Mouse (Mus musculus) liver, adult (tissue): ENCODE measurements around the gene Stpg4.

Source experiments
- GATA4 ChIP-seq: IDR thresholded peaks from 2 replicates; pipeline ENCODE4 v1.6.1; 2014; ENCODE audit warnings: mild to moderate bottlenecking, low read length; ENCODE audit not compliant: insufficient replicate concordance

Gene Stpg4

DNA sequence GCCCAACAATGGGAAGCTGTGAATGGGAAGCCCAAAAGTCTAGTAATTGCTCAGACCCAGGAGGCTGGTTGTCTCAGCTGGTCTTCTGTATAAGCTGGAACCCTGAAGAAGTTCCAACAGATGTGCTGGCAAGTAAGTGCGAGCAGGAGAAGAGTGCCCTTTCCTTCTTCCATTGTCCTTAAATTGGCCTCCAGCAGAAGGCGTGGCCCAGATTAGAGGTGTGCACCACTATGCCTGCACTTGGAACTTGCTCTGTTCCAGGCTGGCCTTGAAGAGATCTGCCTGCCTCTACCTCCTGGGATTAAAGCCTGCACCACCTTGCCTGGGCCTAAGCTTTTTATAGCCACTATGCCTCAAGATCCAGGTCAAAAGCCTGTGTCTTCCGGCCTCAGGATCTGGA is 26.6 kb upstream of the Stpg4 start:
- no peak for TF ChIP-seq GATA4

- TF ChIP-seq GATA4 = no peak
These were observed 25.8 kb upstream of the Stpg4 start for GRCm38 (mm10) chr17:87453336-87453735.

DNA sequence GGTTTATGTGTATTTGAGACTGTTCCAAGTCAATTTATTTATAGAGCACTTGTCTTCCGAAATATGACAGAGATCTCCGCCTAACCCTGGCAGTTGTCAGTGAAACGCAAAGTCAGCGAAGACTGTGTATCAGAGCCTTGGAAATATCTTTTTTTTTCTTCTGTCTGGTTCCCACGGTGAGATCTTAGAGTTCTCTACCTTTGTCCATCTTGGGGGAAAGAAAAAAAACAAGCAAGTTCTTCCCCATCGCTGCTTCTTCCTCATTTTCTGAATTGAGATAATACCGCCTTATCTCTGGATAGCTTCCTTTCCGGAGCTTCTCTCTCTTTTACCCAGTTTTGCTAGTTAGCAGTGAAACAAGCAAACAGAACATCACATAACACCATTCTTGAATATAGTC is 21.3 kb upstream of the Stpg4 start:
- peak; percentile 72 for TF ChIP-seq GATA4

DNA sequence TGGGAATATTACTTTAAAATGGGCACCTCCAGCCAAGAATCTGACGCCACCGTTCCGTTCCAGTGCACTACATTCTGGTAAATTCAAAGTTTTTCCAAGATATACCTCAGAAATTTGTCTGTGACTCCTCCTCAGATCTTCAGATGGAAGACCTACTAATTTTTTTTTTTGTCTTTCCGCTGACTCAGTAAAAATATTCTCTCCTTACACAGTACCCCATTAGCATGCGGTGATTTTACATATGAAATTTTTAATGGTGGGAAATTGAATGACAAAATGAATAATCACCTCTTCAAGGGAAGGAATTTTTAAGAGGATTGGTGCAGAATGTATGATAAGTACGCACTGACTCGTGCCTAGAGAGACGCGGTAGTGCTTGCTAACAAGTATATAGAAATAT is 20.8 kb upstream of the Stpg4 start:
- no peak for TF ChIP-seq GATA4

DNA sequence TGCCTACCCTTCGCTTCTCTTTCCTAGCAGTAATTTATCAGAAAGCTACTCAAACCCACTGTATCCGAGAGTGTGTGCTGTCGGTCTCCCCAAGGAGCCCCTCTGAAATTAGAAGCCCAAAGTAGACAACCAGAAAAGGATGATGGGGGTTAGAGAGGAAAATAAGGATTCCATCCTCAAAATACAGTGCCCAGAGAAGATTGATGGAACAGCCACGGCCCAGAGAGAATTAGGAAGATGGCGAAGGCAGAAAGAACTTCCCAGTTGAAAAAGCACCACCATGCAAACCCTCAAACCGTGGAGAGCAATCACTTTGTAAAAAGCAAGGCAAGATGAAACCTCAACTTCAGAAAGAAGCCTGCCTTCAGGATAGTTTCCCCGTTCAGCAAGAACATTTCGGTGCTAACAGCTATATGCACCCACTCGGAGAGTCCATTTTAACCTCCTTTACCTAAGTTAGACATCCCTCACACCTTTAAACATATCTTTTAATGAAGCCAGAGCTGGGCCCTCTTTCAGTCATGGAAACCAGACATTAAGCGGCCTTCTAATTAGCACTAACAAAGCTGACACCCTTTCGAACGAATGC is 20.2 kb upstream of the Stpg4 start:
- TF ChIP-seq GATA4 = no peak

DNA sequence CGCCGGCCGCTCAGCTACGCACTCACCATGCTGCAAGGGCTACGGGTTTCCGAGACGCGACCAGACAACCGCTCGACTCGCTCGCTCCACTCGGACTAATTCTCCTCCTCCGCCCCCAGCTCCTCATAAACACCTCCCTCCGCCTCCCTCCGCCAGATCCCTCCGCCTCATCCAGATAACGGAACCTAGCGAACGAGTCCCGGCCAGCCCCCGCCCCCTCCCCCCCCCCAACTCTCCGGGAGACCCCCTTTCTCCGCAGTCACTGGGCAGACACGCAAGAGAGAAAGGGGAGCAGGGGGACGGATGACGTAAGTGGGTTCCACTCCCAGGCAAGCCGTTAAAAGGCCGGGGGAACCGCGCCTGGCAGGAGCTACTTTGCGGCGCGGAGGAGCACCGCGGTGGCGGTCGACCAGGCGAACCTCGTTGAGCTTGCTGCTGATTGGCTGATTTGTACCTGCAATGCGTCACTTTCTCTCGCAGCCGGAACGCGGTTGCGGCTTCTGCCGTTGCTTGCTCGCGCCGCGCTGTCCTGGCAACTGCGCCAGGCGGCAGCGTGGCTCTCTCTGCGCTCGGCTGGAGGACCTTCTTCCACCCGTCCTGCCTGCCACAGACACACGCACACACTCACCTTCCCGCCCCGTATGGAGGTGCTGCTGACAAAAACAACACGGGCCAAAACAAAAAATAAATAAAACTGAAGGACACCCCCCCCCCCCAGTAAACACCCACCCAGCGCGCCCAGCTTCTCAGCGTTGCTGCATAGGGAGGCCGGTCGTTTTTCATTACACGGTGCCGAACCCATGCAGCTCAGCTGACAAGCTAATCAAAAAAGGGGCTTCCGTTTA is 19.4 kb upstream of the Stpg4 start, which contains the start of gene Calm2:
Gene Calm2, minus strand, starts transcription at position 169 of the 845 bp plus-strand sequence.
- peak; percentile 87; the same call in 1 of the 2 replicates for TF ChIP-seq GATA4

- TF ChIP-seq GATA4 = no peak
These were observed 18.6 kb upstream of the Stpg4 start for GRCm38 (mm10) chr17:87445917-87446766.

- TF ChIP-seq GATA4 = no peak
These were observed 17.9 kb upstream of the Stpg4 start for GRCm38 (mm10) chr17:87445337-87445916.

GRCm38 (mm10) chr17:87444763-87445162 is 17.2 kb upstream of the Stpg4 start:
- TF ChIP-seq GATA4 = no peak

GRCm38 (mm10) chr17:87441537-87441936 is 14.0 kb upstream of the Stpg4 start:
- no peak for TF ChIP-seq GATA4

DNA sequence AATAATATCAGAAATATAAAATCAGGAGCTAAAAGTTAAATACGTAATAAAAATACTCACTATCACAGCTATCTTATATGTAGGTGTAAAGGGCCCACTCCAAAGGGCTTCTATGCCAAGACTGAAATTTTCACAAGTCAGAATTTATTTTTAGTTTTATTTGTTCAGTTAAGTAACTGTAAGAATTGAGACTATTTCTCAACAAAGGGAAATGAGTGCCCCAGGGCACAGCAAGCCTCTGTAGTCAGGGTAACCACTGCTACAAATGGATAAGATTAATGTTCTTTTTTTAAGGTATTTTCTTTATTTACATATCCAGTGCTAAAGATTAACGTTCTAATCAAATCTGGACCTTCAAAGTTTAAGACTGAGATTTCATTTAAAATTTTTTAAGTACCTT is 11.9 kb upstream of the Stpg4 start:
- TF ChIP-seq GATA4 = no peak

DNA sequence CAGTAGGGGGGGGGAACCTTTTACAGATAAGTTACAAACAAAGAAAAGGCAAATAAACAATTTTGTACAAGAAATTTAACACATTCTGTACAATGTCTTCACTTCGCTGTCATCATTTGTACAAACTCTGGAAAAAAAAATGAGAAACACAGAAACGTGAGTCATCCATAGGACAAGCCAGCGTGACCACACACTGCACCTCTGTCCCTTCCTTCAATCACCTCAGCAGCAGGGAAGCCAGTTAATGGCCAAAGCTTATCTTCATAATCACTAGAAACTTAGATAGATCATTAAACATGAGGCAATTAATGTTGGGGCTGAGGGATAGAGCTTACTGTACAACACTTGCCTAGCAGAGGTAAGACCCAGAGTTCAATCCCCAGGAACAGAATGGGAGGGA is 6.4 kb upstream of the Stpg4 start:
- TF ChIP-seq GATA4 = no peak

GRCm38 (mm10) chr17:87432743-87433142 is 5.2 kb upstream of the Stpg4 start:
- TF ChIP-seq GATA4 = no peak

DNA sequence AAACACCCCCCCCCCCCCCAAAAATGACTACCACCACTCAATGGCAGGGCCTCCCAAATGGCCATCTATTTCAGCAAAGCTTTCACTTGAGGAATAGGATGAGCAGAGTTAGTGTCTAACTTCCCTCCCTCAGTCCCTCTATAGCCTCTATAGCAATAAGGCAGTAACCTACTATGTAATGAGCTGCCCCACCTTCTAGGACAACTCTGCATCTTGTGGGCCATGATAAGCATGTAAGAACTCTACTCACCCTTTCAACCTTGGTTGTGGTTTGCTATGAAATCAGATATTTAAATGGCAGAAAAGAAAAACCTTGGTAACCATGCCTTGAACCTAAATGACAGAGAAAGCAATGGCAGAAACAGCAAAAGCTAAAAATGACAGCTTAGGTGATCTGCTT is 4.8 kb upstream of the Stpg4 start:
- no peak for TF ChIP-seq GATA4

- no peak for TF ChIP-seq GATA4
These were observed 1.9 kb upstream of the Stpg4 start for GRCm38 (mm10) chr17:87429431-87429830.

DNA sequence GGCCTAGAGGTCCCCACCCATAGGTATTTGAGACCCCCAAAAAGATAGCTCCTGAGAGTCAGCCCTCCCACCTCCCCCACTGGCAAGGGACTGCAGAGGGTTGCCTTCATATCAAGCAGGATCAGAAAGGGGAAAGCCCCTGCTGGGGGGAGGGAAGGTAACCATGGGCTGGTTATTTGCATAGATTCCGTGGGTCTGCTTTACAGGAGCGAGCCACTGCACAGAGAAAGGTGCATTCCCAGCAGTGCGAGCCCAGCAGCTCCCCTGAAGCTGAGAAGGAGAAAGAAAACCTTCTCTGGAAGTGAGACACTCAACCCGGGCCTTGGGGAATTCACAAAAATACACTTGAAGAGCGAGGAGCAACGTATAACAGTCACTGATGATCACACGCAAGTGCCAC is 9.5 kb downstream of the Stpg4 start:
- TF ChIP-seq GATA4 = no peak

DNA sequence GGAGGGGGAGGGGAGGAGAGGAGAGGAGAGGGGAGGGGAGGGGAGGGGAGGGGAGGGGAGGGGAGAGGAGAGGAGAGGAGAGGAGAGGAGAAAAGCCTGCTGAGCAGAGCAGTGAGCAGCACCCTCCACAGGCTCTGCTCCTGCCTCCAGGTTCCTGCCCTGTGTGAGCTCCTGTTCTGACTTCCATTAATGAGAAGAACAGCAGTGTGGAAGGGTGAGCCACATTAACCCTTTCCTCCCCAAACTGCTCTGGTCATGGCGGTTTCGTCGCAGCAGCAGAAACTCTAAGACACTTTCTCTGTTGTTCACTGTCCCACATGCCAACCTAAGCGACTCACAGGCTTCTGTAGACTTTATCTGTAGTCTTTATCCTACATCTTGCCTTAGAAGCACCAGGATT is 20.9 kb downstream of the Stpg4 start:
- no peak for TF ChIP-seq GATA4
